Mouse (Mus musculus): ENCODE data around the gene P2rx7. TPM values are rescaled to one million over a fixed set of nuclear protein-coding genes. Genes with fewer than 3 reads are reported as not detected.

Gene P2rx7
- 9.0 and 12.9 TPM in 2 replicates for total RNA-seq (2014; fragmentation: Nextera tagmentation)
- 7.2 and 8.9 TPM in 2 replicates for total RNA-seq (2017)
- 0.72 and 1.1 TPM in 2 replicates for polyA plus RNA-seq (2012)

DNA sequence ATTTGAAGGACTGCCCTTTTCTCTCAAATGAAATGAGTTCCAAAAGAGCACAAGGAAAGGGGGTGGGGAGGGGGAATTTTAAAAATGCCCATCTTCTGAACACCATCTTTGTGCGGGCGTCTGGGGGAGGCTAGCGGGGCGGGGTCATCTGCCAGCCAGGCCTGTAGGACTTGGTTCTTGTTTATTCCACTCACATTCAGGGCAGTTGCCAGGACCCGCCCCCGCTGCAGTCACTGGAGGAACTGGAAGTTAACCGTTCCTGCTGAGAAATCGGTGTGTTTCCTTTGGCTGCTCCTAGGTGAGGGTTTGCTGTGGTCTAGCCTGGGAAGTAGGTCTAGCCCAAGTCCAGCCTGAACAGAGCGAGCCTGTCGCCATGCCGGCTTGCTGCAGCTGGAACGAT is at the start of gene P2rx7:
Gene P2rx7, plus strand, starts transcription at position 211 of the 400 bp plus-strand sequence.
- H3K36me3 ChIP-seq (replicated peaks) = no peaks in the 10 kb centered on the region
- DNase-seq (ENCODE audit: low spot score) (no peak), ATAC-seq (ENCODE audit: extremely low read depth, insufficient number of reproducible peaks, low FRiP score, poor library complexity, severe bottlenecking) (no peak)
- peak within 1 kb of the TSS; percentile 52; the same call in 1 of the 2 replicates for H3K4me3 ChIP-seq (ENCODE audit: low read depth, low read length)
- H3K4me1 ChIP-seq (ENCODE audit: insufficient read depth, low read depth, low read length) = peaks cover 59% of the 10 kb centered on the region
- peaks cover 3% of the 10 kb centered on the region; the same call in 1 of the 2 replicates for H3K27me3 ChIP-seq (ENCODE audit: insufficient read depth, low read length)
- TF ChIP-seq POLR2AphosphoS5 (IDR thresholded peaks at IDR 0.05; ENCODE audit: insufficient replicate concordance, low read depth, low read length) (no peak), GATA2 (IDR thresholded peaks at IDR 0.05; ENCODE audit: borderline replicate concordance, low read depth, low read length) (no peak), CTCF (IDR thresholded peaks at IDR 0.05; ENCODE audit: low read depth, low read length) (no peak), TAL1 (conservative IDR thresholded peaks at IDR 0.05; ENCODE audit: low read depth, low read length) (no peak), GATA1 (IDR thresholded peaks at IDR 0.05; ENCODE audit: borderline replicate concordance, low read length) (no peak)
- H3K9me3 ChIP-seq (replicated peaks) = peaks cover 5% of the 10 kb centered on the region

DNA sequence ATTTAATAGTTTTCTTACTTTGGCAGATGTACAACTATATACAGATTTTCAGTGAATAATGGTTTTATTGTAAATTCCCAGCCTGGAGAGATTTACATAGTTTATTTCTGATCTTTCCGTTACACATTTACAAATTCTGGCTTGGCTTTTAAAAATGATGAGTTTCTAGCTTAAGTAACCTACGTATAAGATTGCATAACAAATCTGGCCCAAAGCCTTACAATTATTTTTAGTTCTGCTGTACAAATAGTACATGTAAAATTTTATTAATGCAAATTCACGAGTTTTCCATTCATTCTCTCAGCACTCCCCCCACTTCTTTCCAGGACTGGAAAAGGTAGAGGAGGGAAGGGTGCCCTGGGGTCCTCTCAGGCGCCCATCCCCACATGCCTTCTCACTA is 48.2 kb upstream of the P2rx7 start:
- DNase-seq (ENCODE audit: low spot score) = no peak
- Histone ChIP-seq H3K9me3 (replicated peaks) (no peaks in the 10 kb centered on the region), H3K4me1 (ENCODE audit: insufficient read depth, low read depth, low read length) (no peaks in the 10 kb centered on the region), H3K4me3 (ENCODE audit: low read depth, low read length) (no peak overlapping the region), H3K36me3 (replicated peaks) (peaks cover 15% of the 10 kb centered on the region), H3K27me3 (ENCODE audit: insufficient read depth, low read length) (no peaks in the 10 kb centered on the region)
- no peak for TF ChIP-seq GATA1 (IDR thresholded peaks at IDR 0.05; ENCODE audit: borderline replicate concordance, low read length)
- TF ChIP-seq POLR2AphosphoS5 (IDR thresholded peaks at IDR 0.05; ENCODE audit: insufficient replicate concordance, low read depth, low read length) = no peak
- TF ChIP-seq GATA2 (IDR thresholded peaks at IDR 0.05; ENCODE audit: borderline replicate concordance, low read depth, low read length) = no peak
- no peak for ATAC-seq (ENCODE audit: extremely low read depth, insufficient number of reproducible peaks, low FRiP score, poor library complexity, severe bottlenecking)

DNA sequence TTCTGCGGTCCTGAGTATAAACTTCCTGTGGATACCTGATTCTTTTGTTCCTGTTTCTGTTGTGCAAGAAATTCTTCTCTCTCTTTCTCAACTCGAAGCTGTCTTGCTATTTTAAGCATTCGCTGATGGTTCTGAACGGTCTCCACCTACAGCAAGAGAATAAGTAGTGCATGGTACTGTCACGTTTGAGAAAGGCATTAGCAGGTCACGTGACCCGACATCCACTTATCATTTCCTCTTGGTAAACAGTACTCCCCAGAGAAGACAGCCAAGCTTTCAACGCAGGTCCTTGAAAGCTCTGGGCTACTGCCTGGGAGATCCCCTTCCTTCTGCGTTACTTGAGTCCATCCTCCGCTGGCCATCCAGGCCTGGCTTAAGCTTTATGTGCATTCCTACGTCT is 41.5 kb upstream of the P2rx7 start:
- Histone ChIP-seq H3K4me3 (ENCODE audit: low read depth, low read length) (no peak overlapping the region), H3K4me1 (ENCODE audit: insufficient read depth, low read depth, low read length) (no peaks in the 10 kb centered on the region), H3K36me3 (replicated peaks) (peaks cover 32% of the 10 kb centered on the region), H3K9me3 (replicated peaks) (no peaks in the 10 kb centered on the region), H3K27me3 (ENCODE audit: insufficient read depth, low read length) (no peaks in the 10 kb centered on the region)
- ATAC-seq (ENCODE audit: extremely low read depth, insufficient number of reproducible peaks, low FRiP score, poor library complexity, severe bottlenecking) (no peak), DNase-seq (ENCODE audit: low spot score) (no peak)
- TF ChIP-seq CTCF (IDR thresholded peaks at IDR 0.05; ENCODE audit: low read depth, low read length) (no peak), GATA1 (IDR thresholded peaks at IDR 0.05; ENCODE audit: borderline replicate concordance, low read length) (no peak), POLR2AphosphoS5 (IDR thresholded peaks at IDR 0.05; ENCODE audit: insufficient replicate concordance, low read depth, low read length) (no peak), TAL1 (conservative IDR thresholded peaks at IDR 0.05; ENCODE audit: low read depth, low read length) (no peak), GATA2 (IDR thresholded peaks at IDR 0.05; ENCODE audit: borderline replicate concordance, low read depth, low read length) (no peak)

DNA sequence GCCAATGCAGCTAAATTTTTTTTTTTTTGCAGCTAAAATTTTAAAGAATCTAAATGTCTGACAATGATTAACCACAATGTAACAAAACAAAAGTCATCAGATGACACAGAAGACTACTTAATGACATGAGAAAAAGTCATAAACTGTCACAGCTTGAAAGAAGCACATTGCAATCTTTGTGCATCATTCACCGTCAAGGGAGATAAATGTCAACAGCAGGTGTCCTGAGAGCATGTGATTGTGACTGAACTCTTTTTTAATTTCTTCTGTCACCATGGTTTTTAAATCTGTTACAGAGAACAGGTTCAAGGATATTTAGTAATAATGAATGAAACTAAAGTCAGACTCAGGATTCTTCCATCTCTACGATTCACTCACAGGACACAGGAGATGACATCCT is 38.8 kb upstream of the P2rx7 start:
- no peaks in the 10 kb centered on the region for H3K27me3 ChIP-seq (ENCODE audit: insufficient read depth, low read length)
- no peaks in the 10 kb centered on the region for H3K4me1 ChIP-seq (ENCODE audit: insufficient read depth, low read depth, low read length)
- ATAC-seq (ENCODE audit: extremely low read depth, insufficient number of reproducible peaks, low FRiP score, poor library complexity, severe bottlenecking) = no peak
- H3K36me3 ChIP-seq (replicated peaks) = peaks cover 39% of the 10 kb centered on the region
- H3K4me3 ChIP-seq (ENCODE audit: low read depth, low read length) = no peak overlapping the region
- TF ChIP-seq POLR2AphosphoS5 (IDR thresholded peaks at IDR 0.05; ENCODE audit: insufficient replicate concordance, low read depth, low read length) (no peak), GATA2 (IDR thresholded peaks at IDR 0.05; ENCODE audit: borderline replicate concordance, low read depth, low read length) (no peak), GATA1 (IDR thresholded peaks at IDR 0.05; ENCODE audit: borderline replicate concordance, low read length) (no peak), TAL1 (conservative IDR thresholded peaks at IDR 0.05; ENCODE audit: low read depth, low read length) (no peak), CTCF (IDR thresholded peaks at IDR 0.05; ENCODE audit: low read depth, low read length) (no peak)
- no peaks in the 10 kb centered on the region for H3K9me3 ChIP-seq (replicated peaks)
- DNase-seq (ENCODE audit: low spot score) = no peak

DNA sequence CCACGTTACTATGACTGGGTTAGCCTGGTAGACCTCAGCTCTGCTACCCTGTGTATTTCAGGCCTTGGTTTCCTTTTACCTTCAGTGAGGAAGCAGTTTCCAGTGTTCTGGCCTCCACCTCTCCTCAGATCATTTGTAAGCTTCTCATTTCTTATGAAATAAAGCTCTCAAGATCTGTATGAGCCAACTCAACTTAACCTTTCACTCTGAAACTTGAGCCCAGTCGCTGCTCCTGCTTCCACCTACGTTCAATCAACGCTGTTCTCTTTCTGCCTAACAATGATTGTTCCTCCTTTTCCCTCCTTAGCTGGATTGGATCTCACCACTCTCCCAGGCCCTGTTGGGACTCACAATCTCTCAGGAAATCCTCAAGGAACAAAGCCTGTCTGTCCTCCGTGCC is 32.1 kb upstream of the P2rx7 start:
- H3K36me3 ChIP-seq (replicated peaks) = peaks cover 16% of the 10 kb centered on the region
- H3K4me1 ChIP-seq (ENCODE audit: insufficient read depth, low read depth, low read length) = peaks cover 26% of the 10 kb centered on the region
- no peak overlapping the region for H3K4me3 ChIP-seq (ENCODE audit: low read depth, low read length)
- ATAC-seq (ENCODE audit: extremely low read depth, insufficient number of reproducible peaks, low FRiP score, poor library complexity, severe bottlenecking) = no peak
- no peak for TF ChIP-seq GATA1 (IDR thresholded peaks at IDR 0.05; ENCODE audit: borderline replicate concordance, low read length)
- no peak for TF ChIP-seq POLR2AphosphoS5 (IDR thresholded peaks at IDR 0.05; ENCODE audit: insufficient replicate concordance, low read depth, low read length)
- TF ChIP-seq GATA2 (IDR thresholded peaks at IDR 0.05; ENCODE audit: borderline replicate concordance, low read depth, low read length) = no peak
- TF ChIP-seq TAL1 (conservative IDR thresholded peaks at IDR 0.05; ENCODE audit: low read depth, low read length) = no peak
- no peak for TF ChIP-seq CTCF (IDR thresholded peaks at IDR 0.05; ENCODE audit: low read depth, low read length)
- no peaks in the 10 kb centered on the region for H3K9me3 ChIP-seq (replicated peaks)
- H3K27me3 ChIP-seq (ENCODE audit: insufficient read depth, low read length) = 0 out of 2 replicates have a peak, but pooled peaks cover under 1% of the 10 kb centered on the region
- DNase-seq (ENCODE audit: low spot score) = no peak

DNA sequence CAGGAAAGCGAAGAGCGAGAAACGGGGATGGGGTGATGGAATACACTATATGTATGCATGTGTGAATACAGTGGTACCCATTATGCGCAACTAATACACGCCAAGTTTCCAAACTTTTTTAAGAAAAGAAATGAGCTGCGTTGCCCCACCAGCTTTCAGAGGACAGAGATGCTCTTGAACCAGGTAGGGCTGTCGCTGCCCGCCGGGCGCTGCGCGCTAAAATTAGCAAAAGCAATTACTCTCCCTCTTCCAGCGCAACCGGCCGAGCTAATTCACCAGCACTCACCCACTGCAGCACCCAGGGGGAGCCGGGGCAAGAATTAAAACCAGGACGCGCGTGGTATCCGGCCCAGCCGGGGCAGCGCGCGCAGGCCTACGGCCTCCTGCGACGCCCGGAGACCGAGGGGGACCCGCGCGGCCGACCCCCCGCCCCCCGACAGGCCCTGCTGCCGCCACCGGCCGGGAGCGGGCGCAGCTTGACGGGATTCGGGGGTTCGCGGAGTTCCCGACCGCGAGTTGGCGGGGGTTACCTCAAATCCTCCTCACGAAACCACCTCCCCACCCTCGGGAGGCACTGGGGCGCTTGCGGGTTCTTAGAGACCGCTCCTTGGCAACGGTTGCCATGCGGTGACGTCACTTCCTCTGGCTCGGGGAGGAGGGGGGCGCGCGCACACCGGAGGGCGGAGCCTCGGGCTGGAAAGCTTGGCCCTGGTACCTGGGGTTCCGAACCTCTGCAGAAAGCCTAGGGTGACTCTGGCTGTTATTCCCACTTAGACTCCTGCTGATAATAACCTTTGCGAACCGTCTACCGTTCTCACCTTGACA is 29.6 kb upstream of the P2rx7 start, which contains the start of gene Ift81:
Gene Ift81, minus strand, starts transcription at position 611 of the 825 bp plus-strand sequence.
- Histone ChIP-seq H3K4me3 (ENCODE audit: low read depth, low read length) (peak within 1 kb of the TSS; percentile 83), H3K9me3 (replicated peaks) (no peaks in the 10 kb centered on the region), H3K27me3 (ENCODE audit: insufficient read depth, low read length) (peaks cover 23% of the 10 kb centered on the region), H3K4me1 (ENCODE audit: insufficient read depth, low read depth, low read length) (peaks cover 26% of the 10 kb centered on the region), H3K36me3 (replicated peaks) (peaks cover 9% of the 10 kb centered on the region)
- DNase-seq (ENCODE audit: low spot score) (peak; percentile 91), ATAC-seq (ENCODE audit: extremely low read depth, insufficient number of reproducible peaks, low FRiP score, poor library complexity, severe bottlenecking) (peak; percentile 75)
- TF ChIP-seq GATA2 (IDR thresholded peaks at IDR 0.05; ENCODE audit: borderline replicate concordance, low read depth, low read length) (no peak), POLR2AphosphoS5 (IDR thresholded peaks at IDR 0.05; ENCODE audit: insufficient replicate concordance, low read depth, low read length) (no peak), CTCF (IDR thresholded peaks at IDR 0.05; ENCODE audit: low read depth, low read length) (no peak), GATA1 (IDR thresholded peaks at IDR 0.05; ENCODE audit: borderline replicate concordance, low read length) (no peak), TAL1 (conservative IDR thresholded peaks at IDR 0.05; ENCODE audit: low read depth, low read length) (no peak)
